Mouse (Mus musculus): ENCODE measurements around the gene Epor.
A peak's percentile ranks its signal among the peaks of the same experiment; 100 is the strongest.

The Epor gene

GRCm38 (mm10) chr9:21962416-21963059, 768 bp downstream of the Epor start:
- peak; percentile 66 to 69 for DNase-seq

DNA sequence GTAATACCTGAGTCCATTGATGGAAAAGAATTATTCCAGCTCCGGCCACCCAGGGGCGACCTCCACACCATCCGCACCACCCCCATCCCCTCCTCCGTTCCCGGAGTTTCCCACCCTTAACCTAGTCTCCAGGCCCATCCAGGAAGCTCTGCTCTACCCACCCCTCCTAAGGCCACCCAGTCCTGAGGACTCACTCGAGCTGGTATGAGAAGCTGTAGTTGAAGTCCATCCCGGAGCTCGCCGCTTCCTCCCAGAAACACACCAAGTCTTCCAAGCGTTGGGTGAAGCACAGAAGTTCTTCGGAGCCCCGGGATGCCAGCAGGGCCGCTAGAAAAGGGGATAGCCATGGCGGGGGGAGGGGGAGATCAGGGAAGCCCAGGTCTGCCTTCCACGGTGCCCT, 1.3 kb downstream of the Epor start:
- peak; percentile 58 to 66 for DNase-seq

- DNase-seq = peak; percentile 36 to 41
Observed at GRCm38 (mm10) chr9:21961366-21961980, 1.8 kb downstream of the Epor start.

- DNase-seq = peak in 1 of 2 experiments; percentile 46
Observed at GRCm38 (mm10) chr9:21960558-21961208, 2.6 kb downstream of the Epor start.

- no peak for DNase-seq
Observed at GRCm38 (mm10) chr9:21960135-21960534, 3.2 kb downstream of the Epor start.

GRCm38 (mm10) chr9:21959244-21959643, 4.1 kb downstream of the Epor start:
- DNase-seq = no peak

GRCm38 (mm10) chr9:21958372-21958771, 4.9 kb downstream of the Epor start:
- no peak for DNase-seq

DNA sequence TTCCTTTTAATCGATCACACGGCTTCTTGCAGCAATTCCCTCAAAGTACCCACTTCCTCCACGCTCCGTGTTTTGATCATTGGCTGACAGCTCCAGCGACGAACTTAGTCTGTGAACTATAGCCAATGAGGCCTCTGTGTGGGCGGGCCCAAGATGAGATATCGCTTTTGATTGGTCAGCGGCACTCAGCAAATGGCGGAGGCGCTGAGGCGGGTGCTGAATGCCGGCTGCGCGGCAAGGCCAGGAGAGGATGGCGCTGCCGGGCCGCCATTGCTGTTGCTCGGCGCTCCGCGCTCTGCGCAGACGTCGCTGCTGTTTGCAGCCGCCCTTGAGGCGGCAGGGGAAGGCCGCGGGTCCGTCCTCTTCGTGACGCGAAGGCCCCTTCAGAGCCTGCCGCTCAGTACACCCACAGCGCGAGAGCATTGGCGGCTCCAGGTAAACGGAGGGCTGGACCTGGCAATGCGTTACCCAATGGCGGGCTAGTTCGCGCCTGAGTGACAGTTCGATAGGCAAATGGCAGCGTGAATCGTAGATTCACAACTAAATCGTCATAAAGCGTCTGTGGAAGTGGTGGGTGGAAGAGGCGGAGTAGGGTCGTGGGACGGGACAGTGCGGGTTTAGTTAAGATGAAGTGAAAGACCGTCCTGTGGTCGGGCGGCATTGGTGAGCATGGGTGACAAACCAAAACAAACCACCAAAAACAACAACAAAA, 7.6 kb downstream of the Epor start, which contains the start of gene Swsap1:
Gene Swsap1 (plus strand): TSS at position 186 of the 712 bp plus-strand sequence.
- peak; percentile 99 for DNase-seq

DNA sequence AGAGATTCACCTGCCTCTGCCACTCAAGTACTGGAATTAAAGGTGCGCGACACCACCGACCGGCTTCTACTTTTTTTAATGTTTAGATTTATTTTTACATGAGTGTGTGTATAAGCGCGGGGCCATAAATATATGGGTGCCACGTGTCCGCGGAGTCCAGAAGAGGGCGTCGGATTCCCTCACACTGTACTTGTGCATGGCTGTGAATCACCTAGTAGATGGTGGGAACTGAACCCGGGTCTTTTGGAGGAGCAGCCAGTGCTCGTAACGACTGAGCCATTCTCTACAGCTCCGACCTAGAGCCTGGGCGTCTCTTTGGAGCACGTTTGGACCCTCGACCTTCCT, 8.1 kb downstream of the Epor start:
- DNase-seq = no peak

- peak in 1 of 2 experiments; percentile 35 for DNase-seq
Observed at GRCm38 (mm10) chr9:21954635-21955034, 8.7 kb downstream of the Epor start.

- no peak for DNase-seq
Observed at GRCm38 (mm10) chr9:21953600-21953999, 9.7 kb downstream of the Epor start.

DNA sequence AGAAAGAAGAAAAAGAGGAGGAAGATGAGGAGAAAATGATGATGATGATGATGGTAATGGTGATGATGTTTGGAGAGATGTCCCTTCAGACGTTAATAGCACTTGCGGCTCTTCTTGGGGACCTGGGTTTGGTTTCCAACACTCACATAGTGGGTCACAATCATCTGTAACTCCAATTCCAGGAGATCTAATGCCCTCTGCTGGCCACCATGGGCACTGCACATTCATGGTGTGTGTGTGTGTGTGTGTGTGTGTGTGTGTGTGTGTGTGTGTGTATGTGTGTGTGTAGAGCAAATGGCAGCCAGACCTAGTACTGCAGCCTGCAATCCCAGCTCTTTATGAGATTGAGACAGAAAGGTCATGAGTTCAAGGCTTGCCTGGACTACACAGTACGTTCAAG, 11.3 kb downstream of the Epor start:
- peak in 1 of 2 experiments; percentile 55 for DNase-seq

GRCm38 (mm10) chr9:21950322-21950721, 13.0 kb downstream of the Epor start:
- DNase-seq = no peak

GRCm38 (mm10) chr9:21948790-21949189, 14.5 kb downstream of the Epor start:
- DNase-seq = no peak

DNA sequence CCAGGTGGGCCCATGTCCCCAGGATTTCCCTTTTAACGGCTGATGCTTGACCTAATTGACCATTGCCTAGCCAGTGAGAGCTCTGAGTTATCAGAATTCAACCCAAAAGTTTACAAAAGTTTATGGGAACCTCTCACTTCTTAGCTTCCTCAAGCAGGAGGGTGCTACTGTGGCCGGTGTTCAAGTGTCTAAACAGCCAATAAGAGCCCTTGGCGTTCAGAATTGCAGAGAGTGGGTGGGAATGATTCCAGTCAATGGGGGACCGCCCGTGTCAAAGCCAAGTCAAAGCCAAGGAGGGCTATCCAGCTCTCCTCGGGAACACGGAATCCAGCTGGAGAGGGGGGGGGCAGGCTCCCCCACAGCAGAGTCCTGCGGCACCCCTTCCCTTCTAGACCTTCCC, 15.2 kb downstream of the Epor start:
- no peak for DNase-seq

- no peak for DNase-seq
Observed at GRCm38 (mm10) chr9:21947540-21948130, 15.7 kb downstream of the Epor start.

- DNase-seq = peak in 1 of 2 experiments; percentile 55
Observed at GRCm38 (mm10) chr9:21944267-21944666, 19.0 kb downstream of the Epor start.

DNA sequence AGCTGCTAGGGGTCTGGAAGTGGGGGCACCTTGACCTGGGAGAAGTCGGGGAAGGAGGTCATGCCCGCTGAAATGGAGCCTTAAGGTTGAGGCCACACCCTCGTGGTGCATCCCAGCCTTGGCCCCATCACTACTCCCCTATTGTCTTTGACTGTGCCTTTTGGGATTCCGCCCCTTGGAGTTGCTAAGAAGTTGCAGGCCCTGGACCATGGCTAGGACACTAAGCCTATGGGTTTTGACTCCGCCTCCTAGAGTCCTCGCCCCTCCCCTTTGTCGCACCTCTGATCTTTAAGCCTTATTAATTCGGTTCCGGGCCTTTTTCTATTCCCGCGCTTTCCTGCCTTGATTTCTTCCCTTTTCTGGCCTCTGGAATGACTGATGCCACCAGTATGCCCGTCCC, 19.7 kb downstream of the Epor start:
- no peak for DNase-seq

GRCm38 (mm10) chr9:21943046-21943445, 20.3 kb downstream of the Epor start:
- DNase-seq = no peak

- peak in 1 of 2 experiments; percentile 62 for DNase-seq
Observed at GRCm38 (mm10) chr9:21938234-21938855, 25.0 kb downstream of the Epor start.

DNA sequence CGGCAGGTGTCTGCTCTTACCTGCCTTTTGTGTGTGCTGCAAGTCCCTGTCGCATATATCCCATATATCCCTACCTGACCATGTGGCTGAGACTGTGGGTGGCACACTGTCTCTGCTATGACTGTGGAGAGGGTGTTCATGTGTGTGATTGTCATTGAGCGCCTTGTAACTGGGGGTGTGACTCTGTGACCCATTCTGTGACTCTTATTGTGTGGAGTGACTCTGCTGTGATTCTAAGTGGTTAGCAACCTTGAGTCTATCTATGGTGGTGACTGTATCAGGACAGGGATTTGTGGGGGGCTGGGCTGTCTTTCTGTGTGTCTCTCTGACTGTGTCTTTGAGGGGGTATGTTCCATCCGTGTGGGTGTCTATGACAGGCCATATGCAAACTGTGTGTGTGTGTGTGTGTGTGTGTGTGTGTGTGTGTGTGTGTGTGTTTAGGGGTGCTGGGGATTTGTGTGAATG, 25.6 kb downstream of the Epor start:
- DNase-seq = no peak

Data from cerebellum, postnatal 10 days (tissue).